Mouse (Mus musculus) retina, postnatal 1 day (tissue): ENCODE measurements at regions not wholly inside any gene's neighbourhood (a gene's known extent, or its start where the extent isn't known, plus 50 kb on each side); places are given as distances from the start of the nearest gene placed in this dataset.

ENCODE experiments used
- DNase-seq: peaks from one replicate; pipeline ENCODE4 v3.0.0-alpha.2; 2012

DNA sequence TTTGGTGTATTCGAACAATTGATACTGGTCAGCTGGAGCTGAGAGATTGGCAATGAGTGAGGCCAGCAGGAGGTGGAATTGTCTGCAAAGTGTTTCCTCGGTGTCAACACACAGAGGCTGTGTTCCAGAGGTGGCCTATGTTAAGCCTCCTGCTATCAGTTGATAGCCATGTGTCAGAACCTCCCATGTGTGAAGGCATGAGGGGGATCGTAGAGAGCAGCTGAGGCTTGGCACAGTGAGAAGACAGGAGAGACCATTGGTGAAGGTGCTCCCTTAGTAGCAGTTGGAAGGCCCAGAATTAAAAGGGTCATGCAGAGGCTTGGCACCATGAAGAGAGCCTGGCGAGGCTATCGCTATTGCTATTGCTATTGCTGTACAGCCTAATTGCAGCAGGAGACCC lies 86.6 kb upstream of the Opcml start:
- DNase-seq: no peak

DNA sequence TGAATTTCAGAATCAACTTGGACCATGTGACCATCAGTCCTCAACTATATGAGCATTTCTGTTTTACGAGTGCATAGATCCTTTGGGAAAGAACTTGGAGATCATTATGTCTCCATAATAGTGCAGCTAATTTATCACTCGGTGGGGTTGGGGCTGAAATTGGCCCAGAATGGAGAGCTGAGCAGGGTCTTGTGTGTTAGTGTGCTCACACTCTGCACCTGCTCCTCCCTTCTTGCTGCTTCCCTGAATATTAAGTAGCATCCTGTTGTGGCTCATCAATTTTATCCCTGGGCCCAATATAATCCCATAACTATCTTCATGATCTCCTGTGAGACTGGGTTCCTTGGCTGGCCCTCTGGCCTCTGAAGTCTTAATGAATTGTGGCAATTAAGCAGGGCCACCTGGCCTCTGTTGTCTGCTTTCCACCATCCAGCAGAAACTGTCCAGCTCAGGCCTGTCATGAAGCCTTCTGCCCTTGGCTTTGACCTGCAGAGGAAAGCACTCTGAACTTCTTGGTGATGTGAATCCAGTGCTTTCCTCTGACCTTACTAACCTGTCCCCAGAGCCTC lies 66.7 kb upstream of the Opcml start:
- DNase-seq: peak; percentile 37

DNA sequence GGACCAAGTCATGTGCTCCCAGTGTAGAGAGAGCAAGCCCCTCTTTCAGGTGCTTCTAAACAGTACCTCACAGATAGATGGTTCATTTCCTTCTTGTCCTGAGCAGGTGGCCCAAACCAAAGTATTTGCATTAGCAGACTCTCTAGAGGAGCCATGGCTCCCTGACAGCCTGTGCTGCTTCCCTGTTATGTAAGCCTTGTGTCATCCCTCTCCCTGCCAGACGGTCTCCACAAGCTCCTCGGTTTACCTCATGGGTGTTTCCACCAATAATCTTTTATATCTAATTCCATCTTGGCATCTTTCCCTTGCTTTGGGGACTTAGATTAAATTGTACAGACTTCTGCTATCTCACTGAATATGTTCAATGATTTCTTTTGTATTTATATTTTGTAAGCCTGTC lies 66.0 kb upstream of the Opcml start:
- DNase-seq: no peak

DNA sequence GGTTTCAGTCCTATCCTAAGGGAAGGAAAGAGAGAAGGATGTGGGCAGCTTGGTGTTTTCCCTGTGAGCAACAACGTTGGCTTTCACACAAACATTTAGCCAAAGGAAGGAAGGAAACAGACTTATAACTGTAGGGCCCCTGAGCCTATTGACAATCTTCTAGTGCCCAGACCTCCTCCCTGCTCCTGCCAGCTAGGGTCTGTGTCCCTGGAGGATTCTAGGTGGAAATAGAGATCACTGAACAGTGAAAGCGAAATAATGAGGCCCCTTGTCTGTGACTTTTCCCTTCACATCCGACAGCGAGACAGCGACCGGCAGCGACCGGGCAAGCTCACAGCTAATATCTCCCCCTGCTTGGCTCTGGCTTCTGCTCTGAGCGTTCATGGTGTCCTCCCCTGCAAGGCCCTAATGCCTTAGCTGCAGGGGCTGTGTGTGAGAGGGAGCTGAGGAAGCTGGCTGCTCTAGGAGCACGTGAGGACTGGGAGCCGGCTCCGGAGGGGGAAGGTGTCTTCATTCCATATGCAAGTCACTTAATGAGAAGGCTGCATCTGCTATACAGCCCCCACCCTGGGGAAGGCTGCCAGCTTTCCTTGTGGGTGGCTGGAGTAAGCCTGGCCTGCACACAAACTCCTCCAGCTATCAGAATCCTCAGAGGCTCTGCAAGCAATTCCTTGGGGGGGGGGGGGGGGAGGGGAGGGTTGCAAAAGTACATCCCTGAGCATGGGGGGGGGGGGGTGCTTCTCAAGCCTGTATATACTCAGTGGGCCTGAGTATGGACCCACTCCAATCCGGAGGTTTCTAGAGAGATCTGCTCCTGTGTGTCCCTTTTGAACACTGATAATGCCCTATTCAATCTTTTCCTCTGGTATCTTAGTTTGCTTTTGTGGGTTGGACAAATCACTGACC lies 61.7 kb upstream of the Opcml start:
- peak; percentile 63 for DNase-seq

DNA sequence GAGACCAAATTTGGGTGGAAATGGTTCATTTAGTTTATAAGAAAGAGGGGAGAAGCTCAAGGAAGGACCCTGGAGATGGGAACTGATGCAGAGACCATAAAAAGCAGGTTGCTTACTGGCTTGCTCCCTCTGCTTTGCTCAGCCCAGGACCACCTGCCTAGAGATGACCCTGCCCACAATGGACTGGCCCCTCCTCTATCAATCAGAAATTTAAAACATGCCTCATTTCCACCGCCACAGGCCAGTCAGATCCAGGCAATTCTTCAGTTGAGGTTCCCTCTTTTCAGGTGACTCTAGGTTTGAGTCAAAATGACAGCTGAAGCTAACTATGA lies 61.1 kb upstream of the Opcml start:
- DNase-seq: no peak

DNA sequence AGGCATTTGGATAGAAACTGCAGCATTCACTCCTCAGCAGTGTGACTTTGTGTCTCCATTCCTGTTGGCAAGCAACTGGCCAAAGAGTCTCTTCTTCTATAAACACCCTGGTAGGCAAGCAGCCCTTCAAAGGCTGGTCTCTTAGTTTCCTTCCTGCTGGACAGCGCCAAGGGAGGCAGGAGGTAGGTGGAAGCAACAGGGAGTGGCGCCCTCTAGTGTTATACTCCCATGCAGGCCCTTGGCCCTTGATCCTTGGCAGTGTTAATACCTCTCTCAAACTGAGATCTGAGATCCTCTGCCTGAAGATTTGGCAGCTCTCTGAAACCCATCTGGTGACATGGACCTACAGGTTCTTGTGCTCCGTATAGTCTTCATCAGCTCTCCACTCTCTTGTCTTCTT lies 51.3 kb upstream of the Opcml start:
- DNase-seq: peak; percentile 33
